Mouse (Mus musculus) lung, postnatal 0 days (tissue): ENCODE results near the gene Spata45.

Experiments used
- CTCF ChIP-seq: IDR thresholded peaks from 2 replicates; pipeline ENCODE4 v1.5.1; 2016; ENCODE audit warnings: antibody characterized with exemption, mild to moderate bottlenecking
- EP300 ChIP-seq: IDR thresholded peaks from 2 replicates; pipeline ENCODE4 v1.6.1; 2016; ENCODE audit warnings: antibody characterized with exemption, mild to moderate bottlenecking, control low read depth

DNA sequence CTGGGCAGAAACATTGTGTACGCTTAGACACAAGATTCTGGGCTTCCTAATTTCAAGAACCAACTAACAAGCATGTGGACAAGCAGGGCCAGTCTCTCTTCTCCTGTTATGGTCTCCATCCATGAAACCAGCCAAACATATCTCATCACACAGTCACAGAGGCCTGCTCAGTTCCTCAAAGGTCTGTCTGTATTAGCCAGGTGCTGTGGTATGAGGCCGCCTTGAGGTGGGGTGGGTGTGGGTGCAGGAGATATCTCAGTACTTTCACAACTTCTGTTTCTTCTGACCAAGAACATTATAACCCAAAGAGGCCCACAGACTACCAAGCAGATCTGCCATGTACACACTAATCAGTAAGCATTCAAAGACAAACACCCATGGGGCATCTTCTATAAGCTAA, 8.8 kb downstream of the Spata45 start:
- TF ChIP-seq CTCF, result no peak
- TF ChIP-seq EP300, result no peak
